Mouse (Mus musculus) forebrain, embryonic 11.5 days (tissue): Measurements from ENCODE around the gene 1110012L19Rik. TPM values are rescaled to one million over a fixed set of nuclear protein-coding genes. Genes with fewer than 3 reads are reported as not detected.
"Not testable (repeated sequence)": the region's sequence is repeated elsewhere in the genome, so short reads cannot be mapped to it uniquely, and the experiment has no call there.

Experiments used
- ATAC-seq: fragments of 200-750 bp; cut with Nextera tagmentation; replicated peaks from 2 replicates; pipeline ENCODE4 v1.8.0; 2017; ENCODE audit warnings: moderate TSS enrichment; ENCODE audit not compliant: low FRiP score
- DNase-seq: peaks from one replicate; pipeline ENCODE4 v3.0.0-alpha.2; 2017; ENCODE audit warnings: low spot score
- H3K27ac ChIP-seq: fragments of 300-500 bp; sonication (generic); 2 replicates; pipeline ENCODE4 v1.5.1; 2014; ENCODE audit warnings: low read depth, low read length
- H3K27me3 ChIP-seq: fragments of 300-500 bp; sonication (generic); 2 replicates; pipeline ENCODE4 v1.6.1; 2014; ENCODE audit warnings: mild to moderate bottlenecking, low read length, mixed read lengths; ENCODE audit not compliant: control insufficient read depth, insufficient read depth
- H3K36me3 ChIP-seq: fragments of 300-500 bp; sonication (generic); 2 replicates; pipeline ENCODE4 v1.6.1; 2014; ENCODE audit warnings: mild to moderate bottlenecking, low read length, moderate library complexity, mixed read lengths; ENCODE audit not compliant: control insufficient read depth, insufficient read depth
- H3K4me1 ChIP-seq: fragments of 300-500 bp; sonication (generic); replicated peaks from 2 replicates; pipeline ENCODE4 v1.6.1; 2014; ENCODE audit warnings: low read length, mixed read lengths; ENCODE audit not compliant: control insufficient read depth, insufficient read depth
- H3K4me2 ChIP-seq: fragments of 300-500 bp; sonication (generic); 2 replicates; pipeline ENCODE4 v1.6.1; 2014; ENCODE audit warnings: low read depth, mild to moderate bottlenecking, low read length, moderate library complexity, mixed read lengths; ENCODE audit not compliant: severe bottlenecking
- H3K4me3 ChIP-seq: fragments of 300-500 bp; sonication (generic); 2 replicates; pipeline ENCODE4 v1.5.1; 2014; ENCODE audit warnings: low read depth, low read length
- H3K9ac ChIP-seq: fragments of 300-500 bp; sonication (generic); 2 replicates; pipeline ENCODE4 v1.6.1; 2014; ENCODE audit warnings: low read length
- H3K9me3 ChIP-seq: fragments of 300-500 bp; sonication (generic); 2 replicates; pipeline ENCODE4 v1.6.1; 2016; ENCODE audit warnings: low read length, mixed read lengths; ENCODE audit not compliant: control insufficient read depth
- WGBS: fragments of 180-500 bp; shearing (Covaris S2); extraction: QIAGEN DNeasy Blood & Tissue Kit; methylation state at CpG from one replicate; pipeline ENCODE4 v1.1.7; 2014; 5-methylcytosine and 5-hydroxymethylcytosine counted together
- polyA plus RNA-seq: library from polyadenylated mRNA; unstranded; fragments of >200 nt; fragmentation: Nextera tagmentation; extraction: Ambion mirVana; gene quantifications from 2 replicates; pipeline ENCODE4 v1.2.1, GENCODE M21; 2014

The 1110012L19Rik gene
- polyA plus RNA-seq, 1 experiment from 2014 or later = 26.5 TPM

- Histone ChIP-seq H3K9ac (peak overlapping the region; percentile 47), H3K4me1 (no peaks in the 10 kb centered on the region), H3K4me2 (peak overlapping the region; percentile 44), H3K4me3 (peak overlapping the region; percentile 43), H3K27me3 (no peaks in the 10 kb centered on the region), H3K9me3 (no peaks in the 10 kb centered on the region), H3K27ac (no peak overlapping the region), H3K36me3 (no peaks in the 10 kb centered on the region)
- 19% methylated on average over 11 of the region's 11 CpGs for WGBS
- ATAC-seq (peak; percentile 56), DNase-seq (peak; percentile 51)
Measured at GRCm38 (mm10) chrX:70385962-70386351, 280 bp downstream of the 1110012L19Rik start.

- H3K27me3 ChIP-seq, ATAC-seq: not testable (repeated sequence)
Measured at GRCm38 (mm10) chrX:70392636-70393035, 7.0 kb downstream of the 1110012L19Rik start.

GRCm38 (mm10) chrX:70425473-70425872, 39.8 kb downstream of the 1110012L19Rik start:
- not testable (repeated sequence) for H3K27ac ChIP-seq, H3K27me3 ChIP-seq, H3K4me1 ChIP-seq, DNase-seq, H3K4me3 ChIP-seq, H3K36me3 ChIP-seq, H3K9ac ChIP-seq, ATAC-seq, H3K9me3 ChIP-seq, H3K4me2 ChIP-seq
- 86% methylated on average over 3 of the region's 3 CpGs for WGBS

More at GRCm38 (mm10) chrX:70392636-70393035, 7.0 kb downstream of the 1110012L19Rik start:
- not testable (repeated sequence) for H3K9ac ChIP-seq, H3K27ac ChIP-seq, H3K4me3 ChIP-seq, H3K9me3 ChIP-seq, DNase-seq, H3K36me3 ChIP-seq, H3K4me1 ChIP-seq, H3K4me2 ChIP-seq

Other genes starting within 250 kb of the 1110012L19Rik start
- 2.6 and 2.7 TPM in 2 replicates for gene Ids, start 20.8 kb upstream of the 1110012L19Rik start, polyA plus RNA-seq
- 46.0 and 52.6 TPM in 2 replicates for gene Tmem185a, start 91.3 kb downstream of the 1110012L19Rik start, polyA plus RNA-seq